Mouse (Mus musculus) layer of hippocampus, postnatal 25 days (tissue): Measurements from ENCODE around the gene Wbp2. TPM values are rescaled to one million over a fixed set of nuclear protein-coding genes. Genes with fewer than 3 reads are reported as not detected.

Experiments used
- DNase-seq, 2 experiments: peaks; one replicate each; pipeline ENCODE4 v3.0.0; 2022; ENCODE audit warnings: mixed read lengths in 2 of 2, low spot score in 1 of 2; ENCODE audit errors: extremely low spot score in 1 of 2
- total RNA-seq, 2 experiments: library from RNA; stranded (reverse); gene quantifications; 2 replicates each; pipeline ENCODE4 v1.2.3; 2021

Wbp2 gene
- total RNA-seq, 2 experiments from 2014 or later: 390 to 418 TPM

DNA sequence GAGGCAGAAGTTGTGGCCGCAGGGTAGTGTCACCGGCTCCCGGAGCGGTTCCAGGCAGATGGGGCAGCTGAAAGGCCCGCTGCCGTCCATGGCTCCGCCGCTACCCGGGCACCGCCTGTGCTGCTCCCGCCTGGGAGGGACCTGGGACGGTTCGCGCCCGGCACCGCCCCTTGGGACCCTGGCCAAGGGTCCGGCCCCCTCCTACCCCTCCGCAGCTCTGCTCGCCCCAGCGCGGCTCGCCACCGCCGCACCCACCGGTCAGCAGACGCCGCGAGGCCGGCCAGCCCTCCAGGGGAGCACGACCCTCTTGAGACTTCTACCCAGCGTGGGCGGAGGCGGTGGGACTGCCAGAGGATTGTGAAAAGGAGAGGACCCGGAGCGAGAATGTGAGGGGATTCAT lies 23.3 kb upstream of the Wbp2 start:
- no peak for DNase-seq

DNA sequence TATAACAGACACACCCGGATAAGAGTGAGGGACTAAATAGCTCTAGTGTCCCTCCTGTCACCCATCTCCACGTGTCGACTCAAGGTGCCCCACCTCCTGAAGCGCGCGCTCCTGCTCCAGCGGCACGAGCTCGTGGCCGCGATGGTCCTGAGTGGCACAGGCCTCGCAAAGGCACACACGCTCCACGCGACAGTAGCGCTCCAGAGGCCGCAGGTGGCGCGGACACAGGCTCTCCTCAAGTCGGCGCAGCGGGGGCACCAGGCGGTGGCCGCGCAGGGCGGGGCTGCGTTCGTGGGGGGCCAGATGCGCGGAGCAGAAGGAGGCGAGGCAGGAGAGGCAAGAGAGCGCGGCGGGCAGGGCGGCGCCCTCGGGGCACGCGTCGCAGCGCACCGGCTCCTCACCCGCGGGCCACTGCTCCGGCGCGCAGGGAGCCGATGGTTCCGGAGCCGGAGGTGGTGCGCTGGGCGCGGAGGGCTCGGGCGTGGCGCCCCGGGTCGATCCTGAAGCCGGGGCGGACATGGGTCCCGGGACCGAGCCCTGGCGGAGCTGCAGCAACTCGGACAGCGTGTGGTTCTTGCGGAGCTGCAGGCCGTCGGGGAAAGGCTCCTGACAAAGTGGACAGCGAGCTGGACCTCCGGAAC lies 22.8 kb upstream of the Wbp2 start:
- DNase-seq: no peak

DNA sequence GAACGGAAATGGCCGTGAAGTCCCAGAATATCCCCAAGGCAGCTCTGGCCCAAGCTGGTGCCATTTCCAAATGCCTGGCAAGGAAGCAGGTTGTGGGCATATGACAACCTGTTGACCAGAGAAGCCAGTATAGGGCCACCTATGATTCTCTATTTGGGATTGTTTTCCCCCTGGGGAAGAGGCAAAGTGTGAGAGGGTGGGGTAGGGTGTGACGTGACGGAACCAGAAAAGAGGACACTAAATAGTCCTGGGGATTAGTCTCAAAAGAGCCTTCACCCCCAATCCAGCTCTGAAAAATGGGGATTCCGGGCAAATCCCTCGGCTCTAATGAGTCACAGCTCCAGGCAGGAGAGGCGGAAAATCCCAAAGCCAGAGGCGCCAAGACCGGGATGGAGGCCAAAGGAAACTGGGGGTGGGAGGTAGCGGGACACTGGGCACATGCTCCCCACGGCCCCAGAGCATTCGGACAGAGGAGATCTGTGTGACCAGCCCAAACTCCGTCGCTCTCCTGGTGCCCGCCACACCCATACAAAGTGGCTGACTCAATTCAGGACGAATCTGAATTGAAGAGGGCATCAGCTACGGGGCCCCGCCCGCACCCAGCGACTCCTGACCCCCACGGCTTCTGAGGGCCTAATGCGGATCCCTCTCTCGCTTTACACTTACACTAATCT lies 21.8 kb upstream of the Wbp2 start:
- DNase-seq: no peak

DNA sequence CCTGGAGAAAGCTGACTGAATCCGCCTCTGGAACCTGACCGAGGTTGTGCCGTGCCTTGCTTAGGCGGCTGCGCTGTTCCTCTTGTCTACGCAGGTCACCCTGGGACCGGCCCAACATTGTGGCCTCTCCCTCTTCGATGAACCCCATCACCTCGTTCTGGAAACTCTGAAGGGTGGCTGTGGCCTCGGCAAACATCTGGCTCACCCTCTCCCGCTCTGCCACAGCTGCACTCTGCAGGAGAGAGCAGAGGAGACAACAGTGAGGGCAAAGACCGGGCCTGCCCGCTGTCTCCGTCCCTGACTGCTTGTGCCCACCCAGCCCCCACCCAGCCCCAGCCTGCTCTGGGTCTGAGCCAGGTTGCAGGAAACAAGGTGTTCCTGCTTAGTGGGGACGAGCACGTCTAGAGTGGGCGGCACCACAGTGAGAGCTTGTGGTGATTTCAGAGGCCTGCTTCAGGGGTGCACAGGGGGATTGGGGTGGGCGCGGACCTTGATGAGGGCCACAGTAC lies 21.0 kb upstream of the Wbp2 start:
- no peak for DNase-seq

DNA sequence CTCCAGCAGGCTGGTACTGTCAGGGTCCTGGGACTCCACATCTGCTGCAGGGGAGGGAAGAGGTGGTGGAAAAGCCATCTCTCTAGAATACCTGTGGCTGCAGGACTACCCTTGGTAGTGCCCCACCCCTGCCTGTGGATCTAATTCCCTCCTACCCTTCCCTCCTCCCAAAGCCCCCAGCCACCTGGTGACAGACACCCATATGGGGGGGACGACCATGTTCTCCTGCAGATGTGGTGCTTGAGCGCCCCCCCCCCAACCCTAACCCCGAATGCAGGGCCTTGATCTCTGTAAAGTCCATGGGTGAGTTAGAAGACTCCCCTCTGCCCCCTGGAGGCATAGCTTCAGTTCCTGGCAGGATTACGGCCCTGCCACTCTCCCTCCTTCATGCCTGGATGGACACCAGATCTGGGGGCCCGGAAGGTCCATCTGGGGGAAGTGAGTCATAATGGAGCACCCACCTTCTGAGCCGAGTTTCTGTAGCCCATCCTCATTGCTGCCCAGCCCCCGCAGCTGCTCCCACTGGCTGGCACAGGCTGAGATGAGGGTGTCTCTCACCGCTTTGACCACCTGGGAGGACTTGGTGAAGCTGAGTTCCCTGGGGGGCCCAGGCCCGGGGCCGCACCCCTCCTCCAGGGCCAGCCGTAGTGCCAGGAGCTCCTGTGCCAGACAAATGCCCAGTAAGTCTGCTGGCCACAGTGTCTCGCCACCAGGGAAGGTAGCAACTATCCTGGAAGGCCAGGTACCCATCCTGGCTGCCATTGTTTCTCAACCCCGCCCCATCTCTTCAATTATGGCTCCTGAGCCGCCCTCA lies 20.4 kb upstream of the Wbp2 start:
- no peak for DNase-seq

- DNase-seq: no peak
Measured at GRCm38 (mm10) chr11:116106154-116106962, 19.6 kb upstream of the Wbp2 start.

DNA sequence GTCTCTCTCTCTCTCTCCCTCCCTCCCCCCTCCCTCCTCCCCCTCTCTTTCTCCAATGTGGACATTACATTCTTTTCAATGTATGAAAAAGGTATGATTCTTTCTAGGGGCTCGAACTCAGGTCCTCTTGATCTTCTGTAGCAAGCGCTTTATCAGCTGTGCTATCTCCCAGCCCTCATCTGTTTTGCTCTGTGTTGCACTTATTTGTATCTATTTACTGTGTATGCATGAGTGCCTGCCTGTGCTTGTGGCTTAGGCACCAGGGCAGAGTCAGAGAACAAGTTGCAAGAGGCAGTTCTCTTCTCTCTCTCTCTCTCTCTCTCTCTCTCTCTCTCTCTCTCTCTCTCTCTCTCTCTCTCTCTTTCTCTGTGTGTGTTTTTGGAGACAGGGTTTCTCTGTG lies 18.3 kb upstream of the Wbp2 start:
- DNase-seq: no peak

DNA sequence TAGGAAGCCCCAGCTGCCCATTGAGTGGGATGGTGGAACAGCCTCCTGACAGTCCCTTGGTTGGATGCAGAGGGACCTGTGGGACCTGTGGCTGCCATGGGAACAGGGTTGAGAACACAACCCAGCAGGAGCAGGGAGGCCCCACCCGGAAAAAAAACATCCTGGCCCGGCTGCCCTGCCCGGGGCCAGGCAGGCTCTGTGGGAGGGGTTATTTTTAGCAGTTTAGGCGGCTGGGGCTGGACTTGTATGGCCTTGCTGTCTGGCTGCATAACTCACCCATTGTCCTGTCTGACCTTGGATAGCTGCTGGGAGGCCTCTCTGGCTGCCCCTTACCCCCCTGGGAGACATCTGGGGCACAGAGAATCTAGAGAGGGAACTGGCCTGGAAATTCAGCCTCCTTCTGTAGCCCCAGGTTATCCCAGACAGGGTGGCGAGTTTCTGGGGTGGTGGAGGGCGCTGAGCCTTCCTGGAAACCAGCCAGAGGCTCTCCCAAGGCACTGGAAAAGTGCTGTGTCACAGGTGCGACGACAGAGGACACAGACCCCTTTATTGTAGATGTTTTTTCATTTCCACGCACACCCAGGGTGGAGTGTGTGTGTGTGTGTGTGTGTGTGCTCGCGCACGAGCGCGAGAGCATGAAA lies 17.3 kb upstream of the Wbp2 start:
- no peak for DNase-seq

DNA sequence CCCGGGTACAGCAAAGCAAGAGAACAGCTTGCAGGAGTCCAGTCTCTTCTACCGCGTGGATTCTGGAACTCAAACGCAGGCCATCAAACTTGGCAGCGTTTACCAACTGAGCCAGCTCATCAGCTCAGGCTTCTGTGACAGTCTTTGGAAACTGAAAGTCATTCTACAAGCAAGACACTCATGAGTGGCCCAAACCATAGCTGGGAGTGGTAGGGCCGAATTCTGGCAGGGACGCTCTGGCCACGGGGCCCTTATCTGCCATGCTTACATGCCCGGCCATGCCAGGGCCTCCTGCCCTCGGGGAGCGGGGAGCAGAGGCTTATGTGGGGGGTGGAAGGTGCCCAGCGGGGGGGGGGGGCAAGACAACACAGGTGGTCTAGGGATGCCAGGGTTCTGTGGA lies 16.8 kb upstream of the Wbp2 start:
- no peak for DNase-seq

GRCm38 (mm10) chr11:116102472-116102871 lies 15.7 kb upstream of the Wbp2 start:
- DNase-seq: no peak

GRCm38 (mm10) chr11:116101931-116102381 lies 15.2 kb upstream of the Wbp2 start:
- no peak for DNase-seq

DNA sequence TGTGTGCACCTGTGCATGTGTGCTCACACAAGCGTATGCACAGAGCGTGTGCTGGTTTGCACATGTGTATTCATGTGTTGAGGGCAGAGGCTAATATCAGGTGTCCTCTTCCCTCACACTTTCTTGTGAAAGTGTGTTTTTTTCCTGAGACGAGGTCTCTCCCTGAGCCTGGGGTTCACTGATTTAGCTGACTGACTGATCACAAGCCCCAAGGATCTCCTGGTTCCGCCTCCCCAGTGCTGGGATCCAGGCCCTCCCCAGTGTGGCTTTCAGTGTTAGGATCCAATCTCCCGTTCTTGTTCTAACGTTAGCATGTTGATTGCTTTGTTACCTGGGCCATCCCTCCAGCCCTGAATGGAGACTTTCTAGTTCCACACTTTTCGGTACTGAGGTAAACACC lies 14.0 kb upstream of the Wbp2 start:
- no peak for DNase-seq

GRCm38 (mm10) chr11:116100385-116100784 lies 13.6 kb upstream of the Wbp2 start:
- DNase-seq: no peak

DNA sequence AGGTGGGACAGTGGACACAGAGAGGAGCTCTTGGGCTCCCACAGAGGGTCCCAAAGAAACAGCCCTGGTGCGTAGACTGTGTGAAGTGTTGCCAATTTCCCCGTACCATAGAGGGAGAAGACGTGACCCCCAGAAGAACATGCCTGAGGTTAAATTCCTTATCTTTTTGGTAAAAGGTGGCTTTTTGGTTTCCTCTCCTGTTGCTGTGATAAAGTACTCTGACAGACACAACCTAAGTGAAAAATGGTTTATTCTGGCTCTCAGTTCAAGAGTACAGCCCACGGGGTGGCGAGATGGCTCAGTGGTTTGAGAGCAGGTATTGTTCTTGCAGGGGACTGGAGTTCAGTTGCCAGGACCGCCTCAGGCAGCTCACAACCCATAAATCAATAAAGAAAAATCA lies 12.7 kb upstream of the Wbp2 start:
- no peak for DNase-seq

GRCm38 (mm10) chr11:116098711-116099460 lies 12.1 kb upstream of the Wbp2 start:
- DNase-seq: no peak

GRCm38 (mm10) chr11:116096213-116097108 lies 9.7 kb upstream of the Wbp2 start:
- DNase-seq: no peak

GRCm38 (mm10) chr11:116095573-116095972 lies 8.8 kb upstream of the Wbp2 start:
- DNase-seq: no peak
